Mouse (Mus musculus) monocyte, adult 59 days (primary cell): ENCODE data around the gene Gm17490. TPM values are rescaled to one million over a fixed set of nuclear protein-coding genes. Genes with fewer than 3 reads are reported as not detected.

Experiments used
- total RNA-seq, 2 experiments: library from RNA; stranded (reverse); gene quantifications; one replicate each; pipeline ENCODE4 v1.2.4; 2023

Gm17490 gene
- not detected for total RNA-seq

DNA sequence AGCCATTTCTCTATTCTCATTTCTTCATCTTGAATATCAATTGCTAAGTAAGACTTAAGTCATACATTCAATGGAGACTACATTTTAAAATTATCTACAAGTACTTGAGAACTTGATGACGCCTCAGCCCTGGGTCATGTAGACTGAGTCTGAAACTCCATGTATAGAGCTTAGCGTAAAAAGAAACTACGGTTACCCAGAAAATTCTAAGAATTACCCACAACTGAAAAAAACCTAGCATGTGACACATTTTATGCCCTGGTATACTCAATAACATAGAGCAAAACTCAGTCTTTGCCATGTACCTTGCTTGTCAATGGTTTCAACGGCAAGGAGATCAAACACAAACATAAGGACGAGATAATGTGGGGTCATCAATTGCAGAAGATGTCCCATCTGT lies at the start of gene Gm17490:
Gm17490 (minus strand) TSS at position 375 of the 400 bp plus-strand sequence.

DNA sequence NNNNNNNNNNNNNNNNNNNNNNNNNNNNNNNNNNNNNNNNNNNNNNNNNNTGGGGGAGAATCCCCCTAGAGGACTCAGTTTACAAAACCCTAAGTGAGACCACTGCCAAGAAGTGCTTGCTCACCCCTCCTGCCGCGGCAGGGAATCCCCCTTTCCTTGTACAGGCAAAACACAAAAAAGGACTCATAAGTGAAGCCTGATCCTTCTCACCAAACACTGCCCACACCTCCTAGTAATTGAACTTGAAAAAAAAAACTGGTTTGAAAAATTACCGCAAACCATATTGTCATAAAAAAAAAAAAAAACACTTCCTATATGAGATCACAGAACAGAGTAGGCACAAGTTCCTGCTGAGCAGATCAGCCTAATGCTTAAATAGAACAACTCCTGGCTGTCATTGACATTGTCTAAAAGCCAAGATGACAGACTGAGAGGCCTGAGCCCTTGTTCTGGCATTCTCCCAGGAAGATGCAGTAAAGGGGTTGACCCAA lies 16.4 kb upstream of the Gm17490 start, which contains the start of gene Il2ra:
Il2ra (plus strand) TSS at position 357 of the 491 bp plus-strand sequence.

GRCm38 (mm10) chr2:11604053-11604452 lies 22.0 kb downstream of the Gm17490 start, which contains the start of gene Rbm17:
TSS of gene Rbm17 (minus strand) at chr2:11604153.

Other genes starting within 250 kb of the Gm17490 start
- gene Pfkfb3, start 72.2 kb downstream of the Gm17490 start, total RNA-seq = 10 to 100 TPM; 65.4 to 83.1 TPM
- gene Rbm17, start 22.1 kb downstream of the Gm17490 start, total RNA-seq = 100 to 1,000 TPM; 119 to 127 TPM
- gene Il2ra, start 16.5 kb upstream of the Gm17490 start, total RNA-seq = under 1 TPM; 0.52 to 0.97 TPM
- 10 to 100 TPM; 17.7 to 25.7 TPM for gene Il15ra, start 79.0 kb upstream of the Gm17490 start, total RNA-seq
- gene Fbh1, start 151.3 kb upstream of the Gm17490 start, total RNA-seq = 10 to 100 TPM; 67.0 to 72.4 TPM
- 10 to 100 TPM; 67.1 to 67.2 TPM for gene Ankrd16, start 151.6 kb upstream of the Gm17490 start, total RNA-seq